Mouse (Mus musculus) ovary, postnatal 36 days (tissue): ENCODE results near the gene Prkn.

Experiments
- DNase-seq: peaks from one replicate; pipeline ENCODE4 v3.0.0; 2022; ENCODE audit warnings: low spot score, mixed read lengths

Prkn gene

GRCm38 (mm10) chr17:11402225-11402875, 562.2 kb downstream of the Prkn start:
- no peak for DNase-seq

GRCm38 (mm10) chr17:11411414-11411813, 571.2 kb downstream of the Prkn start:
- DNase-seq, result no peak

GRCm38 (mm10) chr17:11413688-11414087, 573.5 kb downstream of the Prkn start:
- no peak for DNase-seq

GRCm38 (mm10) chr17:11414288-11414687, 574.1 kb downstream of the Prkn start:
- no peak for DNase-seq

GRCm38 (mm10) chr17:11417150-11417549, 577.0 kb downstream of the Prkn start:
- DNase-seq, result no peak

- DNase-seq, result no peak
These were observed 579.3 kb downstream of the Prkn start for GRCm38 (mm10) chr17:11419484-11419883.

- no peak for DNase-seq
These were observed 580.7 kb downstream of the Prkn start for GRCm38 (mm10) chr17:11420839-11421238.

GRCm38 (mm10) chr17:11421264-11421940, 581.2 kb downstream of the Prkn start:
- DNase-seq, result no peak

- DNase-seq, result no peak
These were observed 591.1 kb downstream of the Prkn start for GRCm38 (mm10) chr17:11431323-11431722.

GRCm38 (mm10) chr17:11432593-11432992, 592.4 kb downstream of the Prkn start:
- no peak for DNase-seq

GRCm38 (mm10) chr17:11462721-11463120, 622.5 kb downstream of the Prkn start:
- DNase-seq, result no peak

GRCm38 (mm10) chr17:11466095-11466494, 625.9 kb downstream of the Prkn start:
- no peak for DNase-seq

- DNase-seq, result no peak
These were observed 628.4 kb downstream of the Prkn start for GRCm38 (mm10) chr17:11468624-11469023.

GRCm38 (mm10) chr17:11483032-11483431, 642.8 kb downstream of the Prkn start:
- DNase-seq, result no peak

- no peak for DNase-seq
These were observed 649.9 kb downstream of the Prkn start for GRCm38 (mm10) chr17:11490051-11490450.

- DNase-seq, result no peak
These were observed 662.4 kb downstream of the Prkn start for GRCm38 (mm10) chr17:11502556-11502955.

- DNase-seq, result no peak
These were observed 664.3 kb downstream of the Prkn start for GRCm38 (mm10) chr17:11504496-11504895.

GRCm38 (mm10) chr17:11507082-11507481, 666.9 kb downstream of the Prkn start:
- DNase-seq, result no peak

GRCm38 (mm10) chr17:11510081-11510480, 669.9 kb downstream of the Prkn start:
- no peak for DNase-seq

- DNase-seq, result no peak
These were observed 674.0 kb downstream of the Prkn start for GRCm38 (mm10) chr17:11514032-11514761.

- no peak for DNase-seq
These were observed 675.4 kb downstream of the Prkn start for GRCm38 (mm10) chr17:11515619-11516018.

- DNase-seq, result no peak
These were observed 676.0 kb downstream of the Prkn start for GRCm38 (mm10) chr17:11516165-11516564.

- no peak for DNase-seq
These were observed 691.9 kb downstream of the Prkn start for GRCm38 (mm10) chr17:11532066-11532465.
